Comparison of ENCODE assay signal across 8 mouse cellular contexts in genomic region chr12:99097618-99098066, GRCm38 (mm10).
DNase-seq lines count a peak whose midpoint lies in the region; ATAC-seq and TF ChIP-seq lines count a peak whose summit lies in the region.

No protein-coding gene starts in this region.

- TF ChIP-seq CTCF in kidney, adult 2 months (conservative IDR thresholded peaks at IDR 0.05; ENCODE audit: insufficient read depth, insufficient read length, low read depth, low read length), result no peak

- H3K9ac ChIP-seq in heart, embryonic 15.5 days, result no peak overlapping the region

- DNase-seq in kidney, adult 2 months, result peak; percentile 60
- no peak for DNase-seq in kidney, adult 18-20 months
- peak; percentile 20 to 29 for DNase-seq in kidney, postnatal 4 days
- DNase-seq in lung, postnatal 25 days (ENCODE audit: low spot score), result peak; percentile 61
- DNase-seq in cerebellum, adult 9-11 months, result no peak
- no peak for DNase-seq in embryo, embryonic 9.5 days (ENCODE audit: extremely low spot score)

- H3K27ac ChIP-seq in kidney, adult 2 months (ENCODE audit: insufficient read depth, low read depth, low read length), result no peak overlapping the region; the same call in 1 of the 2 replicates
- peak overlapping the region; percentile 41 for H3K27ac ChIP-seq in heart, embryonic 15.5 days

- no peaks in the 10 kb centered on the region for H3K4me1 ChIP-seq in kidney, adult 2 months (ENCODE audit: control insufficient read depth, insufficient read depth, low read length)
- H3K4me1 ChIP-seq in heart, embryonic 15.5 days (replicated peaks), result peaks cover 4% of the 10 kb centered on the region

- H3K4me3 ChIP-seq in kidney, adult 2 months (ENCODE audit: insufficient read depth, low read depth, low read length), result no peak overlapping the region
- no peak overlapping the region for H3K4me3 ChIP-seq in heart, embryonic 15.5 days

- no peaks in the 10 kb centered on the region for H3K9me3 ChIP-seq in heart, embryonic 15.5 days (replicated peaks)

- no peak overlapping the region for H3K4me2 ChIP-seq in heart, embryonic 15.5 days

- peak; percentile 60; the same call in 1 of the 2 replicates for ATAC-seq in heart, embryonic 15.5 days (replicated peaks; ENCODE audit: insufficient number of reproducible peaks, insufficient read depth, low FRiP score, low read depth)
- ATAC-seq in monocyte, adult 5-6 weeks (replicated peaks; ENCODE audit: insufficient number of reproducible peaks, low FRiP score, low TSS enrichment, poor library complexity, severe bottlenecking), result no peak

- H3K36me3 ChIP-seq in kidney, adult 2 months (ENCODE audit: control insufficient read depth, insufficient read depth, low read length), result no peaks in the 10 kb centered on the region
- H3K36me3 ChIP-seq in heart, embryonic 15.5 days, result no peaks in the 10 kb centered on the region

- 62% methylated on average over 17 of the region's 17 CpGs for WGBS in kidney, adult 2 months
- 70% methylated on average over 17 of the region's 17 CpGs for WGBS in heart, embryonic 15.5 days

- no peak for TF ChIP-seq POLR2A in kidney, adult 2 months (IDR thresholded peaks at IDR 0.05; ENCODE audit: low read depth, low read length)

- H3K27me3 ChIP-seq in kidney, adult 2 months (replicated peaks; ENCODE audit: control insufficient read depth, insufficient read depth, low read length), result no peaks in the 10 kb centered on the region
- H3K27me3 ChIP-seq in heart, embryonic 15.5 days, result no peaks in the 10 kb centered on the region

Comparison
In these comparisons a context has a peak if more than half of its experiments do, and no peak if none do; other contexts are left out.
1. DNase-seq: peak in kidney, adult 2 months (single experiment), kidney, postnatal 4 days (2 of 2) and lung, postnatal 25 days (single experiment); none in kidney, adult 18-20 months (single experiment), cerebellum, adult 9-11 months (single experiment) and embryo, embryonic 9.5 days (single experiment).